Mouse (Mus musculus): ENCODE results near the gene Nim1k.
"Not testable (repeated sequence)": the region's sequence is repeated elsewhere in the genome, so short reads cannot be mapped to it uniquely, and the experiment has no call there.

The Nim1k gene

GRCm38 (mm10) chr13:119689709-119690038, 66.0 kb downstream of the Nim1k start:
- no peak for DNase-seq (ENCODE audit: low spot score)

DNA sequence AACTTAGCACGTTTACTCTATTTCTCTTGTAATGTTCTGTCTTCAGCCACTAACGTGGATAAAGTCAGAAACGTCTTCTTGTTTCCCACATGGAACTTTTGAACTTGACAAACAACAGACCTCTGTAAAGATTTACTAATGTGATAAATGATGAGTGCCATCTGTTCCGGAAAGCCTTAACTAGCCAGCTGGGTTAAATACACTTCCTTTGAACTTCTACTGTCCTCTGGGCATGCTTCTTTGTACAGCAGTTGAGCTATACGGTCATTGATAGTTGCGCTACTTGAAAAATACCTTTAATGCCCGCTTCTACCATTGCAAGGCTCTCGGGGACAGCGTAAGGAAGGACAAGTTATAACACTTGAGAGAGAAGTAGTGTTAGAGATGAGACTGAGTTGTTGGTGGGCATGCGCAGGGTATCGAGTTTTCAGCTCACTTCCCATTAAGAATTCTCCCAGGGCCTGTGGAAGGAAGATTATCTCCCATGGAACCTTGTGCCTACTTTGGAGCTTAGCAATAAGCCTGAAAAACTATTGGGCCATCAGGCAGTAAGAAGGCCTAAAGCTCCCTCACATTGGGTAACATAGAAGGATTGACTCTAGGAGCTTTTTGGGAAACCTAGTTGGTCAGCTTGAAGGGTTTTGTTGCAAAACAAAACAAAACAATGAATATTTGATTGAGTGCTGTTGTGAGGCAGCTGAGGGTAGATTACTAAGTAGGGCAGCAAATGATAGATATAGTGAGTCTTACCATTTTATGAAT, 71.1 kb downstream of the Nim1k start:
- no peak for DNase-seq (ENCODE audit: low spot score)

DNA sequence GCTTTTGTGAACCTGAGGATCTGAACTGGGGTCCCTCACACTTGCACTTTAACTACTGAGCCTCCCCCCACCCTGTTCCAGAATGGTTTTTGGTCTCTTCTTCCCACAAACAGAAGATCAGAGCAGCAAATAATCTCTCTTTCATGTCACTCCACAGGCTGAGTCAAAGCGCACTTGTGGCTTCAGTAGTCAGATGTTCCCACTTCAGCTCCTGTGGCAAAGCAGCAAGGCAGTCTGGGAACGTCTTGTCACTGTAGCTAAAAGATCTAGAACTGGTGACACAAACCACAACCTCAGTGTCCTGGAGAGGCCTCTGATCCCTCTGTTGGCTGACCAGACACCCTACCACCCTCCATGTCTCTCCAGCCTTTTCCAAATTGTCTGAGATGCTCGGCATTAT, 74.5 kb downstream of the Nim1k start:
- no peak for DNase-seq (ENCODE audit: low spot score)

- no peak for DNase-seq (ENCODE audit: low spot score)
Observed at GRCm38 (mm10) chr13:119679721-119680120, 76.0 kb downstream of the Nim1k start.

DNA sequence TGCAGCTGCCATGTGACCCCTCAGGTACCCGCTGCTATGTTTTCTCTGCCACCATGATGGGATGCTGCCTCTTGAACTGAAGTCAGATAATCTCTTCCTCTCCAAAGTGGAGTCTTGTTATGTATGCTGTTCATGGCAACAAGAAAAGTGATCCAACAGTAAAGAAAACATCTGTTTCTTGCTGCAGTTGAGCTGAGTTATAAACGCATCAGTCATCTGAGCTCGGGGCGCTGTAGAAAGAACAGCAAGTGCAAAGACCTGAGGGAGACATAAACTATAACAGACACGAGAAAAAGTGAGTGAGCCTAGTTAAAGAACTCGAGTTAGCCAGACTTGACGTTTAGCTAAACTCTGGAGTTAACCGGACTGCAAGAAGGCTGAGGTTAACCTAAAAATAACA, 76.9 kb downstream of the Nim1k start:
- DNase-seq (ENCODE audit: low spot score) = no peak

GRCm38 (mm10) chr13:119661420-119661819, 94.3 kb downstream of the Nim1k start:
- not testable (repeated sequence) for DNase-seq (ENCODE audit: low spot score)

Data from testis, postnatal 14 days (tissue).